Mouse (Mus musculus): ENCODE data around the gene Paf1. TPM values are rescaled to one million over a fixed set of nuclear protein-coding genes. Genes with fewer than 3 reads are reported as not detected.
"Not testable (repeated sequence)": the region's sequence is repeated elsewhere in the genome, so short reads cannot be mapped to it uniquely, and the experiment has no call there.

Paf1 gene
- polyA plus RNA-seq, 2 experiments from 2014 or later: 49.2 to 65.4 TPM

GRCm38 (mm10) chr7:28386007-28386406 lies 6.7 kb upstream of the Paf1 start:
- ATAC-seq: no peak

DNA sequence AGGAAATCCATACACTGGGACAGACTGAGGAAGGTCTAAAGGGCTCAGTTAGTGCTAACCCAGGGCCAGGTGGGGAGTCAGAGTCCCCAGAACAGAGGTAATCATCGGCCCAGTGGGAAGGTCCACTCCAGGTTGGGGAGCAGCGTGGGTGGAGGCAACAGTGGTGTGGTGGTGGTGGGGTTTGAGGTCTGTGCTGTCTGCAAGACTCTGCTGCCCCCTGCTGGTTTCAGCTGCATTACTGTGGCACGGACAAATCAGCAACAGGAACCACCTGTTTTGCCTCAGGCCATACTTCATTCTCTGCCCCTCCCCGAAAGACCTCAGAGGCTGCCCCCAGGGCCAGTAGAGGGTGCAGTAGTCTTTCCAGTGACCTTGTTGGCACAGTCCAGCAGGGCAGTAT lies 6.3 kb upstream of the Paf1 start:
- ATAC-seq: no peak

DNA sequence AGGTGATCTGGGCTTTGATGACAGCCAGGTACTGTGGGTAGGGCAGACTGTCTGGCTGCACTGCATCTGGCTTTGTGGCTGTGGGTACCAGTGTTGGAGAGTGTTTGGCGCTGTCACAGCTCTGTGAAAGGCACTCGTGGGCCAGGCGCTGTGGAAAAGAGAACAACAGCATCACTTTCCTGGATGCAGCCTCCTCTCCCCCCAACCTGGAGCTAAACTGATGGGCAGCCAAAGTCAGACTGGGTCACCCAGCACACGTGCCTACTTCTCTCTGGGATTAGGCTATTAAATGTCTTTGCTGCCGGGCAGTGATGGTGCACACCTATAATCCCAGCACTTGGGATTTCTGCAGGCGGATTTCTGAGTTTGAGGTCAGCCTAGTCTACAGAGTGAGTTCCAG lies 5.9 kb upstream of the Paf1 start:
- ATAC-seq: not testable (repeated sequence)

GRCm38 (mm10) chr7:28387384-28387783 lies 5.4 kb upstream of the Paf1 start:
- ATAC-seq: not testable (repeated sequence)

GRCm38 (mm10) chr7:28390331-28390730 lies 2.4 kb upstream of the Paf1 start:
- no peak for ATAC-seq

GRCm38 (mm10) chr7:28393272-28393951 lies 661 bp downstream of the Paf1 start:
- peak; percentile 3 for ATAC-seq

DNA sequence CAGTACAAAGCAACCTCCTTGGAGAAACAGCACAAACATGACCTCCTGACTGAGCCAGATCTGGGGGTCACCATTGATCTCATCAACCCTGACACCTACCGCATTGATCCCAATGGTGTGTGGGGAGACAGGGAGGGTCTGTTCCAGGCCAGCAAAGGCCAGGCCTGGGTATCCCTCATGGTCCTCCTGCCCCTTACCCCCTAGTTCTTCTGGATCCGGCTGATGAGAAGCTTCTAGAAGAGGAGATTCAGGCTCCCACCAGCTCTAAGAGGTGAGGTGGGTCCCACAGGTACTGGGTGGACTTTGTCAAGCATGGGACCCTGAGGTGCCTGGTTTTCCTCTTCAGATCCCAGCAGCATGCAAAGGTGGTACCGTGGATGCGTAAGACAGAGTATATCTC lies 2.7 kb downstream of the Paf1 start:
- no peak for ATAC-seq

DNA sequence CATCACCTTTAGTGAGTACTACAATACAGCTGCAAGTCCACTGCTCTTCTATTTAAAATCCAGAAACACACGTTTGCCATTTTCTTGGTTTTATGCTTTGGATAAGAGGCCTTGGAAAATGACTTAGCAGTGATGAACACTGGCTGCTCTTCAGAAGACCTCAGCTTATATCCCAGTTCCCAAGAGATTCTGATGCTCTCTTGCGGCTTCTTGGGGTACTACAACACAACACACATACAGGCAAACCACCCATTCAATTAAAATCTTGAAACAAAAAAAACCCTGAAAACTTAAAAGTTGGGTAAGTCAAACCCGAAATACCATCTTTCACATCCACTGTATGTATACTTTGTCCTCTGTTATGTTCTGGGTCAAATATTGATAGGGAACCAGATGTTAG lies 5.2 kb downstream of the Paf1 start:
- no peak for ATAC-seq

- ATAC-seq: no peak
Observed at GRCm38 (mm10) chr7:28398696-28399340, 6.1 kb downstream of the Paf1 start.

- ATAC-seq: no peak
Observed at GRCm38 (mm10) chr7:28401030-28401429, 8.3 kb downstream of the Paf1 start.

DNA sequence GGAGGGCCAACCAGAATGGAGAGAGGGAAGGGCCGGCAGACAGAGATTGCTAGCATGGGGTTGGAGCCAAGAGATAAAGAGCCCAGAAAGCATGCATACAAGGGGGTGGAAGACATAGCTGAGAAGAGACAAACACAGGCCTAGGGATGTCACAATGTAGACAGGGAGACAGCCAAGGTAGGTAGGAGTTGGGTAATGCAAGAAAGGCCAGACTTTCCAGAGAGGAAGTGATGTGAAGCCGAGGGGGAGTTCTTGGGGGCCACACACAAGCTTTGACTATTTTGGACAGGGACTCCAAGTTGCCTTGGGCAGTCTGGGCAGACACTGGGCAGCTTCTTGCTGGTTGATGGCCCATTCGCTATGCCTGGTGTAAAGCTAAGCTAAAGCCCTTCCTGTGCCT lies 9.2 kb downstream of the Paf1 start:
- ATAC-seq: no peak

DNA sequence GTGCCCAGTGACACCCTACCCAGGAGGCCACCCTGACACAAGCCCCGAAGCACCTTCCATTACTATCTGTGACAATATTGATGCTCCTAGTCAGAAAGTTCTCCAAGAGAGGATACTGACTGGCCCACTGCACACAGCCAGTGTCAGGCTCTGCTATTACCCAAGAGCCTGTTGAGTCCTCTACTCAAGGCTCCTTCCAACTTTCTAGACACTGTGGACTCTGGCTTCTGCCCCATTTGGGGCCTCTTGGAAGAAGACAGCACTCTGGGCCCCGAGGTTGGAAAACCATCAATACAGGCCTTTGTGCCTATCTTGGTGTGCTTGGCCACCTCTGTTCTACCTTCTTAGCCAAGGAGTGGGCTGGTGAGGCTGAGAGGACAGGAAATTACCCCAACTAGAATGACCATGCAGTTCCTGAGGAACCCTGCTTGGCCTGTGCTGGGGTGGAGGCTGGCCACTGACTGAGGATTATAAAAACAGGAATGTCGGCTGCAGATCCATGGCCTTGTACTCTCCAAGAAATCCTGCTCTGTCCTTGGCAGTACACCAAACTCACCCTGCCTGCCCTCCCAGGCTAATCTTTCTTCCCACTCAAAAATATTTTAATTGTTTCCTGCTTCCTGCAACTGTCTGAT lies 18.2 kb downstream of the Paf1 start:
- no peak for ATAC-seq

DNA sequence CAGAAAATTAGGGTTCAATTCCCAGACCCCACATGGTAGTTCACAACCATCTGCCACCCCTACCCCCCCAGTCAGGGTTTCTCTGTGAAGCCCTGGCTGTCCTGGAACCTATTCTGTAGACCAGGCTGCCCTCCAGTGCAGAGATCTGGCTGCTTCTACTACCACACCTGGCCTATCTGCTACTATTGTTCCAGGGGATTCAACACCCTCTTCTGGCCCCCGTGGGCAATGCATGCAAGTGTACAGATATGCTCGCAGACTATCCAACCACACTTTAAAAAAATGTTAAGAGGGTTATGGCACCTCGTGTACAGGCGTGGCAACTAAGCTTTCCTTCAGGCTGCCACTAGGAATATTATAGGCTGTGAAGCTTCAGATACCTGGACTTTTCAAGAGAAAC lies 20.1 kb downstream of the Paf1 start:
- ATAC-seq: no peak

DNA sequence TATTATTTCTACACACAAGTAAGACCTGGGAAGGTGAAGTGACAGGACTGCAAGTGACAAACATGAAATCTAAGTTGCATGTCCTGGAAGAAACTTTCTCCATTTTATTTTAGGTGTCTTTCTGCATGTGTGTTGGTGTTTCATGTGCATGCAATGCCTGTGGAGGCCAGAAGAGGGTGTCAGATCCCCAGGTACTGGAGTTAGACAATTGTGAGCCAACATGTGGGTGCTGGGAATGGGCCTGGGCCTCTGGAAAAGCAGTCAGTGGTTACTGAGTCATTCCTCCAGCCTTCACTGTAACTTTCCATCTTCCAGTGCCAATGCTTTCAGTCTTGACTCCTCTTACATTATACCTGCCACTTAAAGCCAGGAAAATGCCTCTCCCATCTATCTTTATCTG lies 24.6 kb downstream of the Paf1 start:
- ATAC-seq: no peak

DNA sequence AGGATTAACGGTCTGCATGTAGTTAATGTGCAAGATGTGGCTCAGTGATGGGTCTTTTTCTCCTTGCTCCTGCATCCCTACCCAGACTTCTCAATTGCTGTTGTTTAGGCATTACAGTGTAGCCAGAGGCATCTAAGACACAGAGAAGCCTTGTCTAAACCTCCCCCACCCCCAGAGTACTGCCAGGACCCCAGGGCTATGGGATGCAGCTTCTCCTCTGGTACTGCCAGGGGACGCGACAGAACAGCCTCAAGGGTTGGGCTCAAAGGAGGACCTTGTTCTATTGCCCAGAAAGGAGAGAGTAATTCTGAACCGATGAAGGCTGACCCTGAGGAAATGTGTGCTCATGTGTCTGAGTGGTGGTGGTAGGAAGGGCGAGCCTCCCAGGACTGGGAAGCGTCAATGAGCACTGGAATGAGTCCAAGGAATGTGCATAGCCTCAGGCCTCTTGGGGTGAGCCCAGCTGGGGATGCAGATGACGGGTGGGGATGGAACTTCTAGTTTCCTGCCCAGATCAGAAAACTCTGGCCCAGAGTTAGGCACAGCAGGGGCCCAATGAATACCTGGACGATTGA lies 25.4 kb downstream of the Paf1 start:
- no peak for ATAC-seq

DNA sequence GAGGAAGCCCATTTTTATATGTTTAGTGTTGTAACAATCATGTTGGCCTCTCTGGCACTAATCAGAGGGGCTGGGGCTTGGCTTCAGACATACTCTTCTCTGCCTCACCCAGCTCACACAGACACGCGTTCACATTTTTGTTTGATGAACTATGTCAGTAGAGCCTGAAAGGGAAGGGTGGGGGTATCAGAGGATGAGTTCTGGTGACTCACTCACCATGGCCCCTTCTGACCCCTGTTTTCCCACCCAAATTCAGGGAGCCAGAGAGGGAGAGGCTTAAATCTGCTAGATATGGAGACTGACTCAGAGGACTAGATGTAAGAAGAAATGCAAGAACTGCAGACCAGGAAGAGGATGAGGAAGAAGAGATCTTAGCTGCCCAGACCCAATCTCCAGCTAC lies 26.7 kb downstream of the Paf1 start:
- ATAC-seq: no peak

DNA sequence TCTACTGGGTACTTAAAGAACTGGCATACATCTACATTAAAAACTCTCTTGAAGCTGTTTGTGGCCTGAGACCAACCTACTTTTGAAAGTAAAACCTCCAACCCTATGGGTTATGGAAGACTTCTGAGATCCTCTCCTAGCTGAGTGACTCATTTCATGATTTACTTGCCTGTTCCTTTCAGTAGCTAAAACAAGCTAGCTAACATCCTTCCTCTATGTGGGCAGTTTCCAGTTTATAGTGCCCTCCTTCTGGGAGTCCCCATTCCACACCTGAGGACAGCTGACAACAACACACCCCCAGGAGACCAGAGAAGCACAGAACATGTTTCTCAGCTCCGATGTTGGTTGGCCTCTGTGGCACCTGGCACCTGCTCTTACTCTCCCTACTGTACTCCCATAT lies 30.3 kb downstream of the Paf1 start:
- ATAC-seq: no peak

DNA sequence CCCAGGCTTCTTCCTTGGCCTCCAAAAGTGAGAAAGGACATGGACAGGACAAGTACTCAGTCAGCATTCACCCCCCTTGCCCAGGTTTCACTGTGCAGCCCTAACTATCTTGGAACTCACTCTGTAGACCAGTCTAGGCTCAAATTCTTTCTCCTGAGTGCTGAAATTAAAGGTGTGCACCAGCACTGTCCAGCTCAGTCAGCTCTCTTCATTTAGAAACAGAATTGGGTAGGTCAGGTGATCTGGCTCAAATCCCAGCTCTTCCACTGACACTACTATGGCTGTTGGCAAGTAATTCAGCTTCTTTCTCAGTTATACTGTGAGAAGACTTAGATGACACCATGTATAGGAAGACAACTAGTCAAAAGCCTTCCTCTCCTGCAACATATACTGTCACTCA lies 35.0 kb downstream of the Paf1 start:
- no peak for ATAC-seq

- ATAC-seq: no peak
Observed at GRCm38 (mm10) chr7:28430512-28430911, 37.8 kb downstream of the Paf1 start.

- ATAC-seq: no peak
Observed at GRCm38 (mm10) chr7:28432252-28432651, 39.5 kb downstream of the Paf1 start.

GRCm38 (mm10) chr7:28435660-28436259 lies 43.0 kb downstream of the Paf1 start:
- no peak for ATAC-seq

DNA sequence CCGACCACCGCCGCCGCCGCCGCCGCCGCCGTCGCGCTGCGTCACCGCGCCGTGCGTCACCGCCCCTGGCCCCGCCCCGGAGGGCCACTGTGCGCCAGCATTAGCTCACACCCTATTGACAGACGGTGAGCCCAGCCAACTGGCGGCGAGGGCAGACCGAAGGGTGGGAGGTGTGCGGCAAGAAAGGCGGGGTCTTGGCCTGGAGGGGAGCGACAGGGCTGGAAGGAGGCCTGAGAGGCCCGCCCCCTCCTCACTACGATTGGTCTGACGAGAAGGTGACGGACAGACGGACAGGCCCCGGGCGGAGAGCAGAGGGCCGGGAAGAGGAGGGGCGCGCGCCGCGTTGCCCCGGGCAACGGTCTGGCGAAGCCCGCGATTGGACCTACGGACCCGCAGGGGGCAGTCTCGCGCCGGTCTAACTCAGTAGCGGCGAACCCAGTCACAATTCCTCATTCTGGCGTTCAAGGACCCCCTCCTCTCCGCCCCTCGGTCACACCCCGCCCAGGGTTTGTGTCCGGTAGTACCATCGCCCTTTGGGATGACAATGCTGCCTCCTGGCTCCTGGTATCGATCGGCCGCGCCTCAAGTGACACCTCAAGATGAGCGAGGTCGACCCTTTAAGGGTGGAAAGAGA lies 43.6 kb downstream of the Paf1 start:
- ATAC-seq: peak; percentile 84
